In genomic region chr11:116219885-116220284, GRCm38 (mm10) we compare ENCODE assay signal across 8 mouse cellular contexts. TPM values are rescaled to one million over a fixed set of nuclear protein-coding genes. Genes with fewer than 3 reads are reported as not detected.
DNase-seq lines count a peak whose midpoint lies in the region; ATAC-seq and TF ChIP-seq lines count a peak whose summit lies in the region.

No protein-coding gene starts in this region.

- peak; percentile 84; the same call in 1 of the 2 replicates for TF ChIP-seq CTCF in small intestine, adult 2 months (IDR thresholded peaks at IDR 0.05; ENCODE audit: extremely low read depth, insufficient read length, insufficient replicate concordance, low read depth, low read length)

- H3K36me3 ChIP-seq in forebrain, embryonic 12.5 days (replicated peaks): no peaks in the 10 kb centered on the region
- H3K36me3 ChIP-seq in intestine, embryonic 14.5 days (ENCODE audit: control insufficient read depth, insufficient read depth, low read length): no peaks in the 10 kb centered on the region
- H3K36me3 ChIP-seq in small intestine, adult 2 months (ENCODE audit: control insufficient read depth, insufficient read depth, low read length): peaks cover 25% of the 10 kb centered on the region

- H3K27ac ChIP-seq in forebrain, embryonic 12.5 days: 0 out of 2 replicates have a peak overlapping the region, but pooled peaks have one; percentile 19
- no peak overlapping the region for H3K27ac ChIP-seq in intestine, embryonic 14.5 days (ENCODE audit: low read depth)
- H3K27ac ChIP-seq in small intestine, adult 2 months (ENCODE audit: insufficient read depth, low read depth, low read length): peak overlapping the region; percentile 95

- H3K4me2 ChIP-seq in forebrain, embryonic 12.5 days: no peak overlapping the region
- H3K4me2 ChIP-seq in intestine, embryonic 14.5 days (ENCODE audit: low read length): no peak overlapping the region

- peaks cover 39% of the 10 kb centered on the region for H3K27me3 ChIP-seq in forebrain, embryonic 12.5 days
- peaks cover 20% of the 10 kb centered on the region; the same call in 1 of the 2 replicates for H3K27me3 ChIP-seq in intestine, embryonic 14.5 days (replicated peaks; ENCODE audit: control insufficient read depth, insufficient read depth, low read length)
- no peaks in the 10 kb centered on the region for H3K27me3 ChIP-seq in small intestine, adult 2 months (ENCODE audit: control insufficient read depth, insufficient read depth, low read length)

- H3K4me3 ChIP-seq in forebrain, embryonic 12.5 days (replicated peaks): no peak overlapping the region
- no peak overlapping the region for H3K4me3 ChIP-seq in intestine, embryonic 14.5 days (ENCODE audit: low read depth, low read length)
- H3K4me3 ChIP-seq in small intestine, adult 2 months (ENCODE audit: low read depth, low read length): no peak overlapping the region

- H3K9me3 ChIP-seq in forebrain, embryonic 12.5 days: peaks cover 8% of the 10 kb centered on the region; the same call in 1 of the 2 replicates
- no peaks in the 10 kb centered on the region for H3K9me3 ChIP-seq in intestine, embryonic 14.5 days (ENCODE audit: control insufficient read depth, low read length)

- no peak for ATAC-seq in forebrain, embryonic 12.5 days (ENCODE audit: low FRiP score)
- ATAC-seq in intestine, embryonic 14.5 days (replicated peaks; ENCODE audit: low FRiP score, low TSS enrichment, low read depth): peak; percentile 36; the same call in 1 of the 2 replicates

- peaks cover 25% of the 10 kb centered on the region for H3K4me1 ChIP-seq in forebrain, embryonic 12.5 days
- peaks cover 29% of the 10 kb centered on the region for H3K4me1 ChIP-seq in intestine, embryonic 14.5 days (replicated peaks; ENCODE audit: control insufficient read depth, insufficient read depth, low read length)
- peaks cover 29% of the 10 kb centered on the region for H3K4me1 ChIP-seq in small intestine, adult 2 months (ENCODE audit: control insufficient read depth, insufficient read depth, insufficient read length, low read length)

- whole genome bisulfite sequencing in forebrain, embryonic 12.5 days: 27% methylated on average over 4 of the region's 4 CpGs
- WGBS in intestine, embryonic 14.5 days: 28% methylated on average over 4 of the region's 4 CpGs
- 13% methylated on average over 4 of the region's 4 CpGs for WGBS in small intestine, adult 2 months

- TF ChIP-seq POLR2A in small intestine, adult 2 months (IDR thresholded peaks at IDR 0.05; ENCODE audit: low read depth, low read length): no peak

- H3K9ac ChIP-seq in forebrain, embryonic 12.5 days: no peak overlapping the region
- no peak overlapping the region for H3K9ac ChIP-seq in intestine, embryonic 14.5 days (ENCODE audit: low read length)

- DNase-seq in right cerebral cortex, postnatal 4 days: peak; percentile 49
- no peak for DNase-seq in right cerebral cortex, adult 18-20 months
- peak; percentile 65 for DNase-seq in adrenal gland, postnatal 25 days
- DNase-seq in intestine, embryonic 14.5 days (ENCODE audit: low spot score): peak; percentile 73
- peak; percentile 79 to 90 for DNase-seq in lung, adult 18-20 months
- no peak for DNase-seq in right cerebral cortex, postnatal 36 days (ENCODE audit: low spot score in 2 of 2)

RNA-seq across cellular contexts. Expression of gene Evpl, which starts 18.0 kb away (rescaled TPM):
- total RNA-seq in adrenal gland, postnatal 25 days (2021): 1.00 and 1.5 TPM in 2 replicates
- polyA plus RNA-seq in forebrain, embryonic 12.5 days (2016; fragmentation: Nextera tagmentation; extraction: Ambion mirVana): 0.61 and 0.65 TPM in 2 replicates
- 3.2 and 3.7 TPM in 2 replicates for polyA plus RNA-seq in intestine, embryonic 14.5 days (2014; fragmentation: Nextera tagmentation; extraction: Ambion mirVana)
- 6.3 and 12.1 TPM in 2 replicates for polyA plus RNA-seq in small intestine, adult 2 months (2012; rRNA removed)

RNA-seq across cellular contexts. Expression of gene Acox1, which starts 21.0 kb away (rescaled TPM):
- total RNA-seq in adrenal gland, postnatal 25 days (2021): 182 and 184 TPM in 2 replicates
- 36.0 and 36.8 TPM in 2 replicates for polyA plus RNA-seq in forebrain, embryonic 12.5 days (2016; fragmentation: Nextera tagmentation; extraction: Ambion mirVana)
- polyA plus RNA-seq in intestine, embryonic 14.5 days (2014; fragmentation: Nextera tagmentation; extraction: Ambion mirVana): 33.3 and 35.1 TPM in 2 replicates
- 71.1 and 112 TPM in 2 replicates for polyA plus RNA-seq in small intestine, adult 2 months (2012; rRNA removed)

RNA-seq across cellular contexts. Expression of gene Ten1, which starts 21.2 kb away (rescaled TPM):
- 21.5 and 27.1 TPM in 2 replicates for total RNA-seq in adrenal gland, postnatal 25 days (2021)
- 55.9 and 57.4 TPM in 2 replicates for polyA plus RNA-seq in forebrain, embryonic 12.5 days (2016; fragmentation: Nextera tagmentation; extraction: Ambion mirVana)
- 88.8 and 93.2 TPM in 2 replicates for polyA plus RNA-seq in intestine, embryonic 14.5 days (2014; fragmentation: Nextera tagmentation; extraction: Ambion mirVana)
- 15.8 and 27.7 TPM in 2 replicates for polyA plus RNA-seq in small intestine, adult 2 months (2012; rRNA removed)

RNA-seq across cellular contexts. Expression of gene Fbf1, which starts 51.9 kb away (rescaled TPM):
- total RNA-seq in adrenal gland, postnatal 25 days (2021): 47.4 and 53.0 TPM in 2 replicates
- 80.8 and 85.2 TPM in 2 replicates for polyA plus RNA-seq in forebrain, embryonic 12.5 days (2016; fragmentation: Nextera tagmentation; extraction: Ambion mirVana)
- 22.8 and 23.3 TPM in 2 replicates for polyA plus RNA-seq in intestine, embryonic 14.5 days (2014; fragmentation: Nextera tagmentation; extraction: Ambion mirVana)
- polyA plus RNA-seq in small intestine, adult 2 months (2012; rRNA removed): 5.0 and 6.5 TPM in 2 replicates

RNA-seq across cellular contexts. Expression of gene Srp68, which starts 54.1 kb away (rescaled TPM):
- 68.1 and 70.9 TPM in 2 replicates for total RNA-seq in adrenal gland, postnatal 25 days (2021)
- polyA plus RNA-seq in forebrain, embryonic 12.5 days (2016; fragmentation: Nextera tagmentation; extraction: Ambion mirVana): 84.8 and 86.5 TPM in 2 replicates
- polyA plus RNA-seq in intestine, embryonic 14.5 days (2014; fragmentation: Nextera tagmentation; extraction: Ambion mirVana): 78.1 and 83.2 TPM in 2 replicates
- 21.2 and 39.0 TPM in 2 replicates for polyA plus RNA-seq in small intestine, adult 2 months (2012; rRNA removed)

Comparison
In these comparisons a context has a peak if more than half of its experiments do, and no peak if none do; other contexts are left out.
1. DNase-seq: peak in right cerebral cortex, postnatal 4 days (single experiment), adrenal gland, postnatal 25 days (single experiment), intestine, embryonic 14.5 days (single experiment) and lung, adult 18-20 months (2 of 2); none in right cerebral cortex, adult 18-20 months (single experiment) and right cerebral cortex, postnatal 36 days (0 of 2).